Mouse (Mus musculus): ENCODE measurements around the gene Triap1.
"Not testable (repeated sequence)": the region's sequence is repeated elsewhere in the genome, so short reads cannot be mapped to it uniquely, and the experiment has no call there.

The Triap1 gene

DNA sequence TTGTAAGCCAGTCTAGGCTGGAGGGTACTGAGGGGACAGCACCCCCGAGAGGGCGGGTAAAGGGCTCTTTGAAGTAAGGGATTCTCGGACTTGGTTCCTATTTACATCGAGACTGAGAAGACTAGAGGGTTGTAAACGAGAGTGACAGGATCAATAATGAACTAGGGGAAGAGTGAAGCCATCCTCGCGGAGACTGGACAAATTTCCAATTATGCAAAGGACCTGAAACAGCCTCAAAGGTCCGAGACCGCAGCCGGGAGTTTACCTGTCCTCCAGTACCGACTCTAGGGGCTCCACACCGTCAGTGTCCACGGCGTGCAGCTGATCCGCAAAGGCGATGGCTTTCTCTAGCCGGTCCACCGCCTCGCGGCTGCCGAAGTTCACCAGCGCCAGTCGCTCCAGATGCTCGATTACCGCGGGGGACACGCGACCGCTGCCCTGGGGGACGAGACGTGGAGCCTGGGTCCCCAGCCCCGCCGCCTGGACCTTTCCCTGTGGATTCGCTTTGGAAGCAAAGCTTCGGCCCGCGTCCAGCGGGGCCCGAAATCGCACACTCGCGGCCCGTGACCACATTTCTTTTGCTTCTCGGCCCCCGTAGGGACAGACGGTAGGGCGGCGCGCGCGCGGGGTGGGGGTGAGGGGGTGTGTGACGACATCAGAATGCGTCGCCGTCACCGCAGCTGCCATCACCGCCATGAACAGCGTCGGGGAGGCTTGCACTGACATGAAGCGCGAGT lies at the start of gene Triap1, which contains the start of gene Gatc:
Gene Triap1, plus strand, starts transcription at position 649 of the 737 bp plus-strand sequence.
Gene Gatc, minus strand, starts transcription at position 602 of the 737 bp plus-strand sequence.
- DNase-seq (ENCODE audit: low spot score in 2 of 2): peak; percentile 74 to 83

DNA sequence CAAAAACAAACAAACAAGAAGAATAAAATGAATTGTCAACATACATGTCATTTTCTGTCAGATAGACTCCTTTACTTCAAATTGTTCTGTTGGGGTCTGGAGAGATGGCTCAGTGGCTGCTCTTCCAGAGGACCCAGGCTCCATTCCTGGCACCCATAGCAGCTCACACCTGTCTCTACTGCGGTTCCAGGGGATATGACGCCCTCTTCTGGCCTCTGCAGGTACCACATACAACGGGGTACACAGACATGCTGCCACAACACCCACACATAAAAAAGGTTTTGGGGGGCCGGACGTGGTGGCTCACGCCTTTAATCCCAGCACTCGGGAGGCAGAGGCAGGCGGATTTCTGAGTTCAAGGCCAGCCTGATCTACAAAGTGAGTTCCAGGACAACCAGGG lies 46.9 kb upstream of the Triap1 start:
- no peak for DNase-seq (ENCODE audit: low spot score in 2 of 2)

DNA sequence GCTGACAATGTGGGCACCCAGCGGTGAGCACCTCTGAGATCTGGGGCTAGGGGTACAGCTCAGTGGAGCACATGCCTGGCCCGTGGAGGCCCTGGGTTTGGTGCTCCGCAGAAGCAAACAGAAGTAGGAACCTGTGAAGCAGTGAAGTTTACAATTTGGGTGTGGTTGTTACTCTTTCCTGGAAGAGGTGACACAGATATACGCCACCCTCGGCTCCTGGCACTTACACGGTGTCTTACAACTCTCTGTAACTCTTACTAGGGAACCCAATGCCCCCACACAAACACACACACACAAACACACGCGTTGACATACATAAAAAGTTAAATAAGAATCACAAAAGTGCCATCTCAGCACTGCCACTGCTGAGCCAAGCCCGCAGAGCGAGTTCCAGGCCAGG lies 44.7 kb upstream of the Triap1 start:
- DNase-seq (ENCODE audit: low spot score in 2 of 2): no peak

DNA sequence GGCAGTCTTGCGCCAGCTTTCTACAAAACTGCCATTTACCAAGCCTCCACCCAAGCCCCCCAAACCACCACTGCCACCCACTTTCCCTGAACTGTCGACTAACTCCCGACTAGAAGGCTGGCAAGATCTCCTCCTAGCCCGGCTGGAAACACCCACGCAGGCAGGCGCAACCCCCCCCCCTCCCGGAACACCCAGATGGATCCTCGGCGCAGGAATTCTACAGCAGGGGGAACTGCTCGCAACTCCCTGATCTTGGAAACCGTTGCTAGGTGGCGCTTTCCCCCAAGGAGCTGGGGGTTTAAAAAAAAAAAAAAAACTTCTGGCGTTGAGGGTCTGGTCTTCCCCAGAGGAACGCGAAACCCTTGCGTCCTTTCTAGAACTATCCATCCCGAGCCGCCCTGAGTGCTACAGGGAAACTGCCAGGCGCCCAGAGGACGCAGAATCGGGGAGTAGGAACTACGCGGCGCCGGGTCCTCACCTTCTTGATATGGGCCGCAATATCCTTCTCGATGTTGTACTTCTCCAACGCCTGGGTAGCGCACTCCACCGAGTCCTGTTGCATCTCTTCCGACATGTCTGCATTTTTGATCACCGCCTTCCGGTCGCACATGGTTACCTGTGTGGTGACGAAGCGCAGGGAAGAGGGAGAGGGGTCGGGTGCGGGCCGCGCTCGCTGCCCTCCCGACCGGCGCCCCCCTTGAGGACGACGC lies 40.8 kb upstream of the Triap1 start:
- DNase-seq (ENCODE audit: low spot score in 2 of 2): peak; percentile 32 to 43

DNA sequence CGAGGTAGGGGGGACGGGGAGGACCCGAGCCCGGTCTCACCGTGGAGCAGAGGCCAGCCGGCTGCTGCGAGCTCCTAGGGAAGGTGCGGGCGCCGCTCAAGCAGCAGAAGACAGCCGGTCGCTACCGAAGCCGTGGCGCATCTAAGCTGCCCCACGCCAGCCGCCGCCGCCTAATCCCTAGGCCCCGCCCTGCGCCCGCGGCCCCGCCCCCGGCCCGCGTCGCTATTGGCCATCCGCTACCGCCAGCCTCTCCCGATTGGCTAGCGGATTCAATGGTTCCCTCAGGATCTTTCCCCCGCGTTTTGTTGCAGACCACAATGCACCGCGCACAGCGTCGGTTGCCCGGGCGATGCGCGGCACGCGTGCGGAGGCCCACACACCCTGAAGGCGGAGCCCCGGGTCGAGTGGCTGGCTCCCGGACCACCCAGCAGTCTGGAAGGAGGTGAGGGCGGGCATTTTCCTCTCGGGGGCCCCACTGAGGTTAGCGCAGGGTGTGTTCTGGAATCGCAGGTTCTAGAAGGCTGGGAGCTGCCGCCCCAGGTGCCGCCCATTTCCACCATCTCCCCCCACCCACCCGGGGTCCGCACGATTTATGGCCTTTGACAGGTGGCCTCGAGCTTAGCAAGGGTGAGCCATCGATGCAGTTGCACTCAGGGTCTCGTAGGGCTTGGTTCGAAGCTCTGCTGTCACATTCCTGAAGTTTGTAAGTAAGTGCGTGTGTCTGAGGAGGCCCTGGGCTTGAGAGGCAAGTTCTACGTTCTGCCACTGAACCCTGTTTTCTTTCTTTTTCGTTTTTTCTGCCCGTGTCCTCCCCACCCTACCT lies 40.0 kb upstream of the Triap1 start, which contains the start of gene Dynll1:
Gene Dynll1, minus strand, starts transcription at position 208 of the 823 bp plus-strand sequence.
- DNase-seq (ENCODE audit: low spot score in 2 of 2): peak; percentile 100

DNA sequence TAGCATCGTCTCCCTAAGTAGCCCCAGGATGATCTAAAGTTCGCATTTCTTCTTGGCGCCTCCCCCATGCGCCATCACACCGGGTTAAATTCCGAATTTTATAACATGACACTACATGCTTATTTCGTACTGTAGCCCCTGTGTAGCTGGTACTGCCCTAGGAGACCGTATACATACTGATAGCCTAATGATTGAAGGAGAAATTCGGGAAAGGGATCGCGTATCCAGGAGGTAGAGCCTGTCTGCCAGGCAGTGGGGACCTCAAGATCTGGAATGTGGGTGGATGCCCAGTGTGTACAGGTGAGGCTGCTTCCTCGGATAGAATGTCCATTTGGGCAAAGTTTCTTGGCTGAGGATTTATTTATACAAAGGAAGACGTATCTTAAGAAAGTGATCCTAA lies 39.4 kb upstream of the Triap1 start:
- DNase-seq (ENCODE audit: low spot score in 2 of 2): no peak

DNA sequence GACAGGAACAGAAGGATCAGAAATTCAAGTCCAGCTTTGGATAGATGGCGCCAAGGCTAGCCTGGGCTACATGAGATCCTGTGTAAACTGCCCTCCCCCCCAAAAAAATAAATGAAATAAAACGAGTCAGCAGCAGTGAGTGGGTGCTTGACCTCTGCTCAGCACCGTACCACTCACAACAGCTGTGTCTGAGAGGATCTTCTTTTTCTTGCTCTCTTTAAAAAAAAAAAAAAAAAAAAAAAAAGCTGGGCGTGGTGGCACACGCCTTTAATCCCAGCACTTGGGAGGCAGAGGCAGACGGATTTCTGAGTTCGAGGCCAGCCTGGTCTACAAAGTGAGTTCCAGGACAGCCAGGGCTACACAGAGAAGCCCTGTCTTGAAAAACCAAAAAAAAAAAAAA lies 38.8 kb upstream of the Triap1 start:
- DNase-seq (ENCODE audit: low spot score in 2 of 2): not testable (repeated sequence)

DNA sequence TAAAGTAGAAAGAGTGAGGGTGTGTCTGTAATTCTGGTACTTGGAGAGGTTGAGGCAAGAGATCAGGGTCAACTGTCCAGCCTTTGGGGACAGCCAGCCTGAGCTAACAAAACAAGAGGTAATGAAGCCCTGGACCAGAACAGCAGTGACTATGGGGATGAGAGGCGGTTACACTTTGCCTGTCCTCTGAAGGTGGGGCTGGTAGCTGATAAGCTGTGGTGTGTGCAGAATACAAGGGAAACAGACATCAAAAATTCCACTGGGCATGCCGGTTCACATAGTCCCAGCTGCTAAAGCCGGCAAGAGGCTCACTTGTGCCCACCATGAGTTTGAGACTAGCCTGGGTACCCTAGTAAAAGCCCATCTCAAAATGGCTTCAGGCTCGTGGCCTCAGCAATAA lies 28.7 kb upstream of the Triap1 start:
- DNase-seq (ENCODE audit: low spot score in 2 of 2): no peak

DNA sequence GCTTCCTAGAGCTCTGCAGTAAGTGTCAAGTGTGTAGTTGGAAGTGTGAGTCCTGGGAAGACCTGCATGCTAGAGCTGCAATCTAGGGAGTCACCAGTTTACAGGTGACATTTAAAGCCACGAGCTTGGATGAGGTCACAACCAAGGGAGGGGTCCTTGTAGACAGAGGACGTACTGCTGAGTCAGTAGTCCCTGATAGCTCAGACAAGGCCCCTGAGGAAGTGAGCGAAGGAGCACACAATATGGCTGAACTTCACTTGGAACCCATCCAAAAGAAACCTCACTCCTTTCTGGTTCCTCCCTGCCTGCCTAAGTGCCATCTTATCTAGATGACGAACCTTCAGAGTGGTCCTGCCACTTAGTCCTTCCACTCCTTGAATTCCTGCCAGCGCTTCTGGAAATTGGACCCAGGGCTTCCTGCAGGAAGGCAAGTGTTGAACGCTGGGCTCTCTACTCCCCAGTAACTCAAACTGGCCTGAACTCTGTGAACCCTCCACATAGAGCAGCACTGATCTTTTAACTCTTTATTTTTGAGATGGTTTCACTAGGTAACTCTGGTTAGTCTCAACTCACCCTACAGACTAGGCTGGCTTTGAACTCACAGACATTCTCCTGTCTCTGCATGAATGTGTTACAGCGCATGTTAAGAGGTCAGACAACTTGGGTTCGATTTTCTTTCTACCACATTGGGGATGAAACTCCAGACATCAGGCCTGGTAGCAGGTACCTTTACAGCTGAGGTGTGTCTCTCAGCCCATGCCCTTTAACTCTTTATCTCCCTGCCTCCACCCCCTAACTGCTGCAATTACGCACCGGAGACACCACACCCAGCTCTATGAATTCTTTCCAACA lies 28.0 kb upstream of the Triap1 start:
- no peak for DNase-seq (ENCODE audit: low spot score in 2 of 2)

DNA sequence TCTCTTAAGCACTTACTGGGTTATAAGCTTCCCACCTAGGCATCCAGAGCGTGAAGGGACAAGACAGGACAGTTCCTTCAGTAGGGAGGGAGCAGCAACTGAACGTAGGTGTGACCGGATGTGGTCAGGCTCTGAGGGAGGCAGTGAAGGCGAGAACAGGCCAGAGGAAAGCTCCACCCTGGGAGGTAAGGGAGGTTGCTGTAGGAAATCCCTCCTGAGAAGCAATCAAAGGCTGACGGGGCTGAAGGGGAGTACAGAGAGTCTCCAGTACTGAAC lies 27.4 kb upstream of the Triap1 start:
- no peak for DNase-seq (ENCODE audit: low spot score in 2 of 2)

DNA sequence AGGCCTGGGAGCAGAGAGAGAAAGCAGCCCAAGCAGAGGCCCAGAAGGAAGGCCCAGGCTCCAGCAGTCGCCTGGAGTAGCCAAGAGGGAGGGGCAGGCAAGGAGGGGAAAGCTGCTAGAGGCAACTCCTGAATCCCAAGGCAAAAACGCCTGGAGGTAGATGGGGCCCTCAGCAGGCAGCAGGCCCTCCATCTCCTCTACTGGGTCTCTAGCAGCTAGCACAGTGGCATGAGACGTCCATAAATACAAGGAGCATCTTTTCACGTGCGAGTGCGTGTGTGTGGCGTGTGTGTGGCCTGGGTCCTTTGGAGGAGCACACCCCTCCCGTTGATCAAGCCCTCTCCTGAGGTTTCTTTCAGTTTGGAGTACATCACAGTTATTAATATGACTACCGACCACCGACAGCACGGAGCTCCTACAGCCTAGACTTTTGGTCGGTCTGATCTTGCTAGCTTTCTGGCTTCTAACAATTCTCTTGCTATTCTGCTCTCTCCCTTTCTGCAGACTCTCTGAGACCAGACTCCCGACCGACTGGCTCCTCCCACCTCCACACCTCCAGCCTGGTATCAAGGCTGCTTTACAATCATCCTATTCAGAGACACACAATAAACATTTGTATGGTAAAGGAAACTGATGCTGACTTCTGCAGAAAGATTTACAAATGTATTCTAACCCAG lies 23.9 kb upstream of the Triap1 start:
- DNase-seq (ENCODE audit: low spot score in 2 of 2): no peak

DNA sequence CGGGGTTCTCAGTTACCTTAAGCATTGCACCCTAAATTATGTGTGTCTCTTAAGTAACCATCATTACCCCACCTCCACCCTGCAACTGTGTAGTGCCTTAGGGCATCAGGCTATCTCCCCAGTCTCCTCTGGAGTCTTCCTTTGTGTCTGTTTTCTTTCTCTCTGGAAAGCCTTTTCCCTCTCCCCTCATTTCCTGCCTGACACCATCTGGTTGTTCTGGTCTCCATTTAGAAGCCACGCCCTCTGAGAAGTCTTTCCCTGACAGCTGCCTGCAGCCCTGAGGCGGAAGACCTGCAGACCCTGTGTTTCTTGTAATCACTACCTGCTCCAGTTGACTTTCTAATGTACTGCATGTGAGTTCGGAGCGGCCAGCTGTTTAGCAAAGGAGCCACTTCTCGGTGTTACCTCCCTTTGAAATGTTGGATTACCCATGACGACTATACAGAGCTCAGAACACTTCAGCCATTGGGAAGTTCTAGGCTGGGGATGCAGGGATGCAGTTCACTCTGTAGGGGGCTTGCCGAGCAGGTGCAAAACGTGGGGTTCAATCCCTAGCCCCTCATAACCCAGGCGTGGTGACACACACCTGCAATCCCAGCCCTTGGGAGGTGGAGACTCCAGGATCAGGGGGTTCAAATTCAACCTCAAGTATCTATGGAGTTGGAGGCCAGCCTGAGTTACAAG lies 23.2 kb upstream of the Triap1 start:
- DNase-seq (ENCODE audit: low spot score in 2 of 2): no peak

DNA sequence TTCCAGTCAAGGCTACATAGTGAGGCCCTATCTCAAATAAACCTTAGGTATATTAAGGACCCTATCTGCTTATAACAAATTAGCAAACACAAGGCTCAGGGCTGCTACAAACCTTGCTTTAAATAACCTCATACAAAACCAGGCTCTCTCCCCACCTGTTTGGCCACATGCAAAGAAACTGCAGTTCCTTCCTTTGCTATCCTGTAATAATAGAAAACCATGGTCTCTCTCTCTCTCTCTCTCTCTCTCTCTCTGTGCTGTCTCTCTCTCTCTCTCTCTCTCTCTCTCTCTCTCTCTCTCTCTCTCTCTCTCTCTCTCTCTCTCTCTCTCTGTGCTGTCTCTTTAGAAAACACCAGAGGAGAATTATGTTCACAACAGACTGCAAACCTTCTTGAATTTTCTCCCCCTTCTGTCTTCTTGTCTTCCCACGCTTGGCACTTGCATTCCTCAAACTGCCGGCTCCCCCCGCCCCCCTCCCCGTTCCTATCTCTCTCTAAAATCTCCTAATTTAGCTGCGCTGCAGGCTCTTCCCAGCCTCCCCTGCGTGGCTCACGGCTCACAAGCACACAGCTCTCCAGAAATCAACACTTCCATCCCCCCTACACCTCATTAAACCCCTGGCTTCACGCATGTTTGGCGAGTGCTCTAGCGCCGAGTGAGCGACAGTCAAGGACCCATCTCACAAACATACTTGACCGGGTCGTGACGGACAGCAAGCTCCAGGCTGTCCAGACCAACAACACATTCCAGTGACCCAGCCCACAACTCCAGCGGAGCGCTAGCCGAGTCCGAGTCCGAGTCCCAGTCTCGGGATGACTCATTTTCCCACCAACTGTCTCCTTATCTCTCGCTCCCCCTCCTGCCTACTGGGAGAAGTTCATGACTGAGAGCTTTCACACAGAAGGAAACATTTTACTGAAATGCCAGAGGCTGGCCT lies 21.8 kb upstream of the Triap1 start:
- peak; percentile 62 to 70 for DNase-seq (ENCODE audit: low spot score in 2 of 2)

DNA sequence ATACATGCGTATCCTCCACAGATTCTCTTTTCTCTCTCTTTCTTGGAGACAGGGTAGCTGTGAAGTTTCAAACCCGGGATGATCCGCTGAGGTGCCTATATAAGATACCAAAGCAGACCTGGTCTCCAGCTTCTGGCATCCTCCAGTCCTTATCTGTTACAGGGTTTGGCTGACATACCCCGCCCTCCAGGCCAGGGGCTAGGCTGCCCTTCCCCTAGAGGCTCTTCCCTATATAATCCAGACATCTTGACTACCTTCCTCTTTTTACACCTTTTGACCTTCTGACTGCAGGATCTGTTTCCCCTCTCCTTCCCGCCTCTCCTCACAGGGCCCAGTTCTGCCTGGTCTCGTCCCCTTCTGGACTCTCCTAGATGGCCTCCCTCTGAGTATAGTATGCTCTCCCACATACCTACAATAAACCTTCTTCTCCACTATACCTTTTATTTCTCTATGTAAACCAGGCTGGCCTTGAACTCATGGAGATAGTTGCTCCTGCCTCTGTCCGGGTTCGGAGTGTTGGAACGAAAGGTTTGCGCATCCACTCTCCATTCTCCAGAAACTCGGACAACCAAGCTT lies 14.7 kb upstream of the Triap1 start:
- DNase-seq (ENCODE audit: low spot score in 2 of 2): no peak

DNA sequence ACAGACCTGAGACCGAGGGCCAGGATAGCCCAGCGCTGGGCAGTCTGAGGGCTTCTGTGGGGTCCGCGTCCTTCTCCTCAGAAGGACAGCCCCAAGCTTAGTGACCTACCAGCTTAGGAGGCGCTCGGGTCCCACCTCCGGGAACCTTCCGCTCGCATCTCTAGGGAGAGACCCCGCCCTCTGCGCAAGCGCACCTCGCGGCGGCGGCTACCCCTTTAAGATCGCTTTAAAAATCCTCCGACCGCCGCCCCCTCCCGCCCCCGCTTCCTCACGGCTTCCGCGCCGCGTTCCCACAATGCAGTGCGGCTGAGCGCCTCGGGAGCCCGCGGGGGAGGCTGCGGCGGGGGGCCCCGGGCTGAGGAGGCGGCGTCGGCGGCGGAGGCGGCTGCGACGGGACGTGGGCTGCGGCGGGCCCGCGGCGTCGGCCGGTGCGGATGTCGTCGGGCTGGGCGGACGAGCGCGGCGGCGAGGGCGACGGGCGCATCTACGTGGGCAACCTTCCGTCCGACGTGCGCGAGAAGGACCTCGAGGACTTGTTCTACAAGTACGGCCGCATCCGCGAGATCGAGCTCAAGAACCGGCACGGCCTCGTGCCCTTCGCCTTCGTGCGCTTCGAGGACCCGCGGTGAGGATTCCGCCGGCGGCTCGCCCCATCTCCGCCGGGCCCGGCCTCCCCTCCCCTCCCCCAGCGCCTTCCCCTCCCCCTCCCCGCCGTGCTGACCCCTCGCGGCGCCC lies 14.0 kb upstream of the Triap1 start, which contains the start of gene Srsf9:
Gene Srsf9, plus strand, starts transcription at position 303 of the 735 bp plus-strand sequence.
- peak; percentile 86 to 90 for DNase-seq (ENCODE audit: low spot score in 2 of 2)

DNA sequence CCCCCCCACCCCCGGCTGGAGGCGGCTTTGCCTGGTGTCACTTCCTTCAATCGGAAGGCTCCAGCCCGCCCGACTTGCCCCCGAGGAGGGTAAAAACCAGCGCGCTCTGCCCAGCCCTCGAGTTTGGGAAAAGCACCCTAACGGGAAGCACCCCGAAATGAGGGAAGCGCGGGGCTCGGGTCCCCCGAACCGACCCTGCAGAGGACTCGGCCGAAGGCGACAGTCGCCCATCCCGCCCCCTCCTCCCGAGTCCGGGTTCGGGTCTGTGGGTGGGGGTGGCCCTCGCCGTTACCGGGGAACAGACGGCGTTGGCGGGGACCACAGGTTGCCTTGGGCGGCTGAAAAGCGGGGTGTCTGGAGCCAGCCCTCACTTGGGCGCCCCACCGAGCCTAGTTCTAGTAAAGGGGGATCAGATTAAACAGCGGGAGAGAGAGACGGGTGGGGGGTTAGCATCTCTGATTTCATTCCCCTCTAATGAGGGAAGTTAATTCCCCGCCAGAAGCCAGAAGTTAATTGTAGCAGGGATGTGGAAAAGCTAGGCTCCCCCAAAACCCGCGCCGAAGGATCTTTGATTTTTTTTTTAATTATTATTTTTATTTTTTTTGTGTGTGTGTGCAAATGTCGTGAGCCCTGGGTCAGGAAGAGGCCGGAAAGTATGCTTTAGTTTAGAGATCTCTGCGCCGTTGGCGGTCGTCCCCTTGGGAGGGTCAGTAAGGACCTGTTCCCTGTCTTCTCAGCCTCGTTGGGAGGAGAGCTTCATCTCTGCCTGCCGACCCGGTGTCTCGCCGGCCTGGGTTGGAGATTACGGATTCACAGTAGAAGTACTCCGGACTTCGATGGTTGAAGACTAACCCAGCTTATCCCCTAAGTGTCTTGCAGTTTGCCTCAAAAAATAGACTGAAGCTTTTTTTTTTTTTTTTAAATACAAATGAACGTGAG lies 13.1 kb upstream of the Triap1 start:
- DNase-seq (ENCODE audit: low spot score in 2 of 2): peak in 1 of 2 experiments; percentile 40

DNA sequence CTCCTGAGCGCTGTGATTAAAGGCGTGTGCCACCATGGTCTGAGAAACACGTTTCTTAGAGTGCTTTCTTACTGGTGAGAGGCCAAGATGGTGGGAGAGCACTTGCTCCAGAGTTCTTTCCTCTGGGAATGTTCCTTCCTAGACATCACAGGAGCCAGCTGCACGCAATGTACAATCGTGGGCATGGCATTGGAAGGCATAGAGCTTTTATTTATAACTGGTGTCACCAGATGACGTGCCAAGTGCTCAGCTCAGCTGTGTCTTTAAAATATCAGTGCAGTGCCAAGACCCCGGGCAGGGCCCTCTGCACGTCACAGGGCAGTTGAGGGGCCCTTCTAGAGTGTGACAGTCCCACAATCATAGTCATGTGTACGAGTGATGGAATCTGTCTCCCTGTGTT lies 10.1 kb upstream of the Triap1 start:
- no peak for DNase-seq (ENCODE audit: low spot score in 2 of 2)
